Mouse (Mus musculus) embryonic stem cell, embryonic (primary cell): ENCODE measurements at regions not wholly inside any gene's neighbourhood (a gene's known extent, or its start where the extent isn't known, plus 50 kb on each side); places are given as distances from the start of the nearest gene placed in this dataset.

Source experiments
- CTCF ChIA-PET, 4 experiments: fragments of 300-600 bp in 2 of 4; fragments of 350-600 bp in 2 of 4; sonication (Branson Sonifier 250); formaldehyde crosslinking; loops; one replicate each; lab custom pipeline; 2022; ENCODE audit warnings: inconsistent platforms in 2 of 4; lab: Charles Lee
- POLR2A ChIA-PET, 4 experiments: fragments of 300-600 bp in 2 of 4; fragments of 350-600 bp in 2 of 4; sonication (Branson Sonifier 250); formaldehyde crosslinking; loops; one replicate each; lab custom pipeline; 2022; ENCODE audit warnings: antibody characterized with exemption in 4 of 4, inconsistent platforms in 1 of 4; lab: Charles Lee

- ChIA-PET CTCF (interaction anchor here in 1 of 4 experiments (0.6 kb wide), 1 partner anchor 250 kb away, joined by 3 read pairs; no protein-coding TSS in a partner anchor), POLR2A (no interaction called here)
These were observed 84.0 kb upstream of the Zmiz1 start for GRCm38 (mm10) chr14:25375001-25375400.

- POLR2A ChIA-PET = interaction anchor here in 1 of 4 experiments (0.7 kb wide), 1 partner anchor 14 kb away, joined by 3 read pairs; no protein-coding TSS in a partner anchor
- CTCF ChIA-PET = no interaction called here
These were observed 81.9 kb upstream of the Zmiz1 start for GRCm38 (mm10) chr14:25377091-25377490.

GRCm38 (mm10) chr14:25377554-25377899, 81.5 kb upstream of the Zmiz1 start:
- ChIA-PET CTCF (interaction anchor here in 2 of 4 experiments (0.6 to 1.1 kb wide), 4 partner anchors 15 to 82 kb away, joined by 3 to 4 read pairs (median 3); partner anchors contain the start of gene Zmiz1 (in 1 of the 2)), POLR2A (interaction anchor here in 2 of 4 experiments (0.8 to 2.1 kb wide), 17 partner anchors 10 to 342 kb away, joined by 3 to 14 read pairs (median 4); partner anchors contain the start of gene Zmiz1 (in 1 of the 2))

GRCm38 (mm10) chr14:25377900-25378716, 80.9 kb upstream of the Zmiz1 start:
- POLR2A ChIA-PET = interaction anchor here in 3 of 4 experiments (0.6 to 2.1 kb wide), 26 partner anchors 9 to 734 kb away, joined by 3 to 14 read pairs (median 3); partner anchors contain the start of gene Zmiz1 (in 1 of the 3)
- CTCF ChIA-PET = interaction anchor here in 2 of 4 experiments (0.6 to 1.1 kb wide), 4 partner anchors 14 to 81 kb away, joined by 3 to 4 read pairs (median 3); partner anchors contain the start of gene Zmiz1 (in 1 of the 2)

- CTCF ChIA-PET = no interaction called here
- POLR2A ChIA-PET = interaction anchor here in 3 of 4 experiments (0.6 to 2.1 kb wide), 23 partner anchors 9 to 735 kb away, joined by 3 to 14 read pairs (median 4); partner anchors contain the start of gene Zmiz1 (in 1 of the 3)
These were observed 80.2 kb upstream of the Zmiz1 start for GRCm38 (mm10) chr14:25378717-25379224.

GRCm38 (mm10) chr14:25383169-25383824, 75.7 kb upstream of the Zmiz1 start:
- CTCF ChIA-PET = no interaction called here
- POLR2A ChIA-PET = no interaction called here

- ChIA-PET POLR2A (interaction anchor here in 1 of 4 experiments (0.7 to 1.4 kb wide), 3 partner anchors 9 to 434 kb away, joined by 3 to 4 read pairs (median 3); no protein-coding TSS in a partner anchor), CTCF (interaction anchor here in 1 of 4 experiments (0.8 kb wide), 1 partner anchor 179 kb away, joined by 3 read pairs; no protein-coding TSS in a partner anchor)
These were observed 73.3 kb upstream of the Zmiz1 start for GRCm38 (mm10) chr14:25385644-25386043.

GRCm38 (mm10) chr14:25387780-25388179, 71.2 kb upstream of the Zmiz1 start:
- POLR2A ChIA-PET = interaction anchor here in 2 of 4 experiments (1.0 to 1.4 kb wide), 2 partner anchors 9 kb away, joined by 3 read pairs; no protein-coding TSS in a partner anchor

GRCm38 (mm10) chr14:25389314-25389713, 69.7 kb upstream of the Zmiz1 start:
- CTCF ChIA-PET = interaction anchor here in 1 of 4 experiments (0.6 kb wide), 1 partner anchor 1143 kb away, joined by 7 read pairs; the partner anchor contains the start of gene Dlg5
- POLR2A ChIA-PET = interaction anchor here in 2 of 4 experiments (0.7 to 1.3 kb wide), 3 partner anchors 11 to 158 kb away, joined by 3 to 4 read pairs (median 4); no protein-coding TSS in a partner anchor

More at GRCm38 (mm10) chr14:25387780-25388179, 71.2 kb upstream of the Zmiz1 start:
- CTCF ChIA-PET = no interaction called here

- POLR2A ChIA-PET = interaction anchor here in 2 of 4 experiments (0.5 to 1.5 kb wide), 3 partner anchors 14 to 1164 kb away, joined by 3 to 11 read pairs (median 4); no protein-coding TSS in a partner anchor
- CTCF ChIA-PET = interaction anchor here in 1 of 4 experiments (0.6 kb wide), 1 partner anchor 15 kb away, joined by 3 read pairs; no protein-coding TSS in a partner anchor
These were observed 66.6 kb upstream of the Zmiz1 start for GRCm38 (mm10) chr14:25392412-25392811.

- ChIA-PET CTCF (no interaction called here), POLR2A (interaction anchor here in 2 of 4 experiments (0.7 to 1.5 kb wide), 2 partner anchors 14 to 1164 kb away, joined by 3 to 11 read pairs; no protein-coding TSS in a partner anchor)
These were observed 66.0 kb upstream of the Zmiz1 start for GRCm38 (mm10) chr14:25392940-25393339.

- ChIA-PET POLR2A (interaction anchor here in 1 of 4 experiments (1.3 kb wide), 1 partner anchor 9 kb away, joined by 4 read pairs; no protein-coding TSS in a partner anchor), CTCF (no interaction called here)
These were observed 64.1 kb upstream of the Zmiz1 start for GRCm38 (mm10) chr14:25394931-25395330.

GRCm38 (mm10) chr14:25396990-25397531, 61.9 kb upstream of the Zmiz1 start:
- CTCF ChIA-PET = no interaction called here
- POLR2A ChIA-PET = interaction anchor here in 2 of 4 experiments (0.7 to 1.1 kb wide), 3 partner anchors 18 to 184 kb away, joined by 3 read pairs; no protein-coding TSS in a partner anchor

- POLR2A ChIA-PET = interaction anchor here in 1 of 4 experiments (0.5 to 0.7 kb wide), 2 partner anchors 33 to 184 kb away, joined by 3 read pairs; no protein-coding TSS in a partner anchor
- CTCF ChIA-PET = no interaction called here
These were observed 61.2 kb upstream of the Zmiz1 start for GRCm38 (mm10) chr14:25397751-25398150.

GRCm38 (mm10) chr14:25398745-25399144, 60.2 kb upstream of the Zmiz1 start:
- POLR2A ChIA-PET = interaction anchor here in 1 of 4 experiments (0.6 kb wide), 1 partner anchor 60 kb away, joined by 4 read pairs; no protein-coding TSS in a partner anchor
- CTCF ChIA-PET = interaction anchor here in 1 of 4 experiments (1.1 kb wide), 1 partner anchor 55 kb away, joined by 3 read pairs; no protein-coding TSS in a partner anchor

GRCm38 (mm10) chr14:25399286-25399685, 59.7 kb upstream of the Zmiz1 start:
- ChIA-PET POLR2A (interaction anchor here in 1 of 4 experiments (0.6 kb wide), 1 partner anchor 60 kb away, joined by 4 read pairs; no protein-coding TSS in a partner anchor), CTCF (interaction anchor here in 1 of 4 experiments (1.1 kb wide), 1 partner anchor 55 kb away, joined by 3 read pairs; no protein-coding TSS in a partner anchor)
